Mouse (Mus musculus): ENCODE data around the gene Olfr1501. TPM values are rescaled to one million over a fixed set of nuclear protein-coding genes. Genes with fewer than 3 reads are reported as not detected.
"Not testable (repeated sequence)": the region's sequence is repeated elsewhere in the genome, so short reads cannot be mapped to it uniquely, and the experiment has no call there.

Olfr1501 gene
- not detected in 2 replicates for polyA plus RNA-seq (2012; rRNA removed)

DNA sequence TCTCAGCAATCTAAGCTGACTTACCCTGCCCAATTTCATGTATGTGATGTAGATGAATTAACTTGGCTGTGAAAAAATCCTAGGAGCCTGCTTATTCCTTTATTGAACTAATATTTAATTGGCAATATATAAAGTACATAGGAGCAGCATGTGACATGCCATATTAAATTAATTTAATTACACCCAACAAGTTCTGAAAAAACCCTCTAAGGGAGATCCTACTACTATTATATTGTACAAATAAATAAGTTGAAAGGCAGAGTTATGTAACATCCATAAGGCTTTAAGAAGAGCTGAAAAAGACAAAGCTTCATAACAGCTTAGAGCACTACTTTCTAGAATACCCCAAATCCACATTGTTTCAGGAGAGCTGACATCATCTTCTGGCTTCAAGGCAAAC lies at the start of gene Olfr1501:
Gene Olfr1501 (minus strand): TSS at position 101 of the 400 bp plus-strand sequence.
- not testable (repeated sequence) for DNase-seq (ENCODE audit: low read depth)

DNA sequence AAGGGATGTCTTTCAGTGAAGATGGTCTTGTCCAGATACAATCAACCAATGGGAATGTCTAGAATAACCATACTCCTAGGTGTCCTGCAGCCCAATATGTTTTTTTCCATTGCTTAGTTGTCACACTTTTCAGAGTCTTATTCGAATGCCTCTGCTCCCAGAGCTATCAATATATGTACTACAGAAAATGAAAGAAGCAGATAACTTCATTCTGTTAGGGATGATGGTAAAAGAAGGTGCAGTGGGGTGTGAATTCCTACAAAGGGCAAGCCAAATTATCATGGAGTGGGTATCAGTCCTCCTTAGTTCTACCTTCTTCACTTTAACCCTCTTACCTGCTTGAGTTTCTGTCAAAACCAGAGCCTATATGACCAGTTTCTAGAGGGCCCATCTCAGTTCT lies 47.3 kb upstream of the Olfr1501 start, which contains the start of gene Olfr1504:
Gene Olfr1504 (minus strand): TSS at position 101 of the 400 bp plus-strand sequence.
- DNase-seq (ENCODE audit: low read depth): no peak

DNA sequence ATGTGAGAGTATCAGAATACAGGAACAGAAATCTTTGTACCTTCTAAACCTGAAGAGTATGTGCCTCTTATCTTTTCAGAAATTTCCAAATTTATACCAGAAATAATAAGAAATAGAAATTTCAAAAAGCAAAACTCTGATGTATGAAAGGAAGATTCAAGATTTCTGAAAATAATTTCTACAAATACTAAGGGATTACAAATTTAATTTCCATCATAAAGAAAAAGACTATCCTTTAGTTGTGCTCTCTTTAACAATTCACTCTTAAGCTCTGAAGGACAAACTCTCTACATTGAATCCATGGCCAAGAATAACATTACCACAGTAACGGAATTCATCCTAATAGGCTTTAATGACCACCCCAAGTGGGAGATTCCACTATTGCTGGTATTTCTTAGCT lies 11.0 kb upstream of the Olfr1501 start, which contains the start of gene Olfr1502:
Gene Olfr1502 (plus strand): TSS at position 301 of the 400 bp plus-strand sequence.
- no peak for DNase-seq (ENCODE audit: low read depth)

DNA sequence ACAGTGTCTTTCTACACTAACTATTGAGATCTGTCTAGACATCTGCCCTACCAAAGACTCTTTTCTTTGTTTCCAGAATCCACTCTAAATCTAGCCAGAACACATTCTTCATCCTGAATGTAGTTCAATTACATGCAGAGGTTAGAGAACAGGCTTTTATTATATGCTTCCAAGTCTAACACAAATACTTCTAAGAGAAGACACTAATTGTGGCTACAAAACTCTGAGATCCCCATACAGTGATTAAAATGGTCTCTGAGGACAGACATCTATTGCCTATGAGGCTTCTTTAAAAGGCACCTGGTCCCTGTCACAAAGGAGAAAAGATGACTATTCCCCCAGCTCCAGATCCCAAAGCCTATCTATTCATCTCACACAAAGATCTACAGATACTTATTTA lies 20.1 kb downstream of the Olfr1501 start, which contains the start of gene Olfr1500:
Gene Olfr1500 (minus strand): TSS at position 101 of the 400 bp plus-strand sequence.
- no peak for DNase-seq (ENCODE audit: low read depth)

DNA sequence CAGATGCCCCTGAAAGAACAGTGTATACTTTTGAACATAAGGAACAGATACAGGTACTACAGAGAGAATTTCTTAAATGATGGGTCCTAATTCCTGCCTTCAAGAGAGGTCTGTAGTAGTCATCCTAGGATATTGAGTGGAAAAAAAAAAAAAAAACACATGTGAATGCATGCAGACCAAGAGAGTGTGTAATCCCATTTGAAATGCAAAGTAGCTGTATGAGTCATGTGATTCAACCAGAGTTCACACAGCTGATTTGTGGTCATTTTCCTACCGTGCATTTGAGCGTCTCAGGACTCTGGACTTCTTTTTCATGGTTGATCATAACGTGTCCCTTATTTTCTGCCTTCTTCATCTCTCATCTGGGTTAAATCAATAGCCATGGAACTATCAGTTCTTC lies 22.0 kb downstream of the Olfr1501 start:
- no peak for DNase-seq (ENCODE audit: low read depth)

DNA sequence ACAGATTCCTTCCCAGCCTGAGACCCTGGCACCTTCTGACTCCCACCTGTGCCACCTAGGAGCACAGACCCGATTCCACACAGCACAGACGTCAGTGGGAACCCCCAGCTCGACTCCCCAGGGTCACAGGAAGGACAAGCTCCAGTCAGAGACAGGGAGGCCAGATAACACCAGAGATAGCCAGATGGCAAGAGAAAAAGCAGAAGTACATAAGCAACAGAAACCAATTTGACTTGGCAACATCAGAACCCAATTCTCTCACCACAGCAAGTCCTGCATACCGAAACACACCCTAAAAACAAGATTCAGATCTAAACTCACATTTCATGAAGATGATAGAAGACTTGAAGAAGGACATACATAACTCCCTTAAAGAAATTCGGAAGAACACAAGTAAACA lies 29.6 kb downstream of the Olfr1501 start:
- DNase-seq (ENCODE audit: low read depth): no peak

DNA sequence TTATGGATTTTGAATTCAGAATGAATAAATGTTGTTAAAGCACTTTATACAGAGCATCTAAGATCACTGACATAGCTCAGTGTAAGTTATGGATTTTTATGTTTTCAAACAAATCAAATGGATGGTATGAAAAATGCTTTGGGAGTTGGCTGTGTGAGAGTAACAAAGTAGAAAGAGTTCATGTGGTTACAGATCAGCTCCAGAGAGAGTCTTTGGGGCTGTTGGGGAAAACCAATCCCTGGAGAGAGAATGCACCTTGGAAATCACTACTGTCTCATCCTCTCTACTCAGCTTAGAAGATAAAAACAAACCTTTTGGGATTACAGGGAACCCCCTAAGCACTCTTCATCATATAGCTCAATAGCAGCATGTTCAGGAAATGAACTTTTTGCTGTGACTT lies 31.1 kb downstream of the Olfr1501 start, which contains the start of gene Olfr1499:
Gene Olfr1499 (minus strand): TSS at position 101 of the 400 bp plus-strand sequence.
- no peak for DNase-seq (ENCODE audit: low read depth)

DNA sequence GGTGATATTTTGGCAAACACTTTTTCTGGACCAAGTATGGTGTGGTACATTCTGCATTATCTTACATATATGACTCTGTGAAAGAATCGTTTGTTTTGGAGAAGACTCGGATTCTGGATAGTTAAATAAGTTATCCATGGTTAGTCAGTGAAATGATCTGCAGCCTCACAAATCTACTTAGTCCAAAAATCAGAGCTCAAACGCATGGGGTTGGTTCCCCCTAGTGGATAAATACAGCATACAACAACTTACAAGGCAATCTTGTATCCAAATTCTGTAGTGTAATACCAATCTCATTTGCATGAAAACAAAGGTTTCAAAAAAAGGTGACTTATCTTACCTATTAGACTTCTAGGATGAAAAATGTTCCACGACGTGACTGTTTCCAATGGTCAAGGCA lies 31.7 kb downstream of the Olfr1501 start:
- no peak for DNase-seq (ENCODE audit: low read depth)

DNA sequence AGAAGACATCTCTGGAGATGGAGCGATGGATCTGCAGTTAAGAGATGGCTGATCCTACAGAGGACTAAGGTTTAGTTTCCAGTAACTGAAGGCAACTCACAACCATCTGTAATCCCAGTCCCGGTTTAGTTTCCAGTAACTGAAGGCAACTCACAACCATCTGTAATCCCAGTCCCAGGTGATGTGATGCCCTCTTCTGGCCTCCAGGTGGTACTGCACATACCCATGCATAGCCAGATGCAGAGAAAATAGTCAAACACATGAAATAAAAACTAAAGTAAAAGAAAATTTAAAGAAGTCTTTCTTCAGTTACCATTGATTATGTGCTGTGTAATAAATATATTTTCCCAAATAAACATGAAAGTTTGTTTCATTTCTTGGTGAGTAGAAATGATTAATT lies 37.7 kb downstream of the Olfr1501 start:
- no peak for DNase-seq (ENCODE audit: low read depth)

DNA sequence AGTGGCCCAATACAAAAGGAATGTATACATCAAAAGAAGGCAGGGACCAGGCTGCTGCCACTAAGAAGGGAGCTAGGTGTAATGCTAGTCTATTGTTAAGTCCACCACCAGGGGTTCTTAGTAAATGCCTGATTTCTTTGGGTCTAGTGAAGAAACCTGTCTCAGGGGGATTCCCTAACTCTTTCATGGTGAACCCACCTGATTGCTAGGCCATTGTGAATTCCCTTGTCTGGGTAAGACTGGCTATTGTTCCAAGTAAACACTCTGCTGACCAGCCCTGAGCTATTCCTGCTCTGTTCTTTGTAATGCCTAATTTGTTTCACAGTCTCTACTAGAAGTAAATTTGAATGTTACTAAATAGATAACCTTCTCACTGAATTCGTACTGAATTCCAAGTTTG lies 45.0 kb downstream of the Olfr1501 start:
- not testable (repeated sequence) for DNase-seq (ENCODE audit: low read depth)

DNA sequence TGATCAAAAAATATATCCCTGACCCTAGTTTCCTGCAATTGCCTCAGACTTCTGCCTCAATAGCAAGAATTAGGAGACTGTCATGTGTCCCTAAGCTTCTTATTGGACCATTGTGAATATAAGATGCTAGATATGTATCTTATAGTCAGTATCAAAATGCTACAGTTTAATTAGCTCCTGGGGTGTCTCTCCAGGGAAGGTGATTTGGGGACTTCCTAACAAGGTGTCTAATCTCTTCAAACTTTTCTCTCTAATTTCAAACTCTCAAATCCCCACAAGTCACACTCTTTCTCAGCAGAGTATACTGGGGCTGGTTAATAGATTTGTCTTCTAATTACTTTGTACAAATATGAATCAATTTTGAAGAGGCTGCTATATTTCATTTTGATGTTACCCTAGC lies 52.4 kb downstream of the Olfr1501 start, which contains the start of gene Olfr1497:
Gene Olfr1497 (minus strand): TSS at position 101 of the 400 bp plus-strand sequence.
- DNase-seq (ENCODE audit: low read depth): no peak

Other genes starting within 250 kb of the Olfr1501 start
- gene Olfr1487, start 233.3 kb downstream of the Olfr1501 start, polyA plus RNA-seq (2012; rRNA removed): not detected in 2 replicates
- not detected in 2 replicates for gene Olfr1489, start 219.1 kb downstream of the Olfr1501 start, polyA plus RNA-seq (2012; rRNA removed)
- not detected in 2 replicates for gene Olfr1490, start 199.6 kb downstream of the Olfr1501 start, polyA plus RNA-seq (2012; rRNA removed)
- not detected in 2 replicates for gene Olfr1491, start 153.4 kb downstream of the Olfr1501 start, polyA plus RNA-seq (2012; rRNA removed)
- gene Olfr1493-ps1, start 127.4 kb downstream of the Olfr1501 start, polyA plus RNA-seq (2012; rRNA removed): not detected in 2 replicates
- not detected in 2 replicates for gene Olfr1494, start 111.0 kb downstream of the Olfr1501 start, polyA plus RNA-seq (2012; rRNA removed)
- gene Olfr1495, start 86.1 kb downstream of the Olfr1501 start, polyA plus RNA-seq (2012; rRNA removed): not detected in 2 replicates
- gene Olfr1496, start 72.8 kb downstream of the Olfr1501 start, polyA plus RNA-seq (2012; rRNA removed): not detected in 2 replicates
- gene Olfr1497, start 52.5 kb downstream of the Olfr1501 start, polyA plus RNA-seq (2012; rRNA removed): not detected in 2 replicates
- not detected in 2 replicates for gene Olfr1499, start 31.2 kb downstream of the Olfr1501 start, polyA plus RNA-seq (2012; rRNA removed)
- not detected in 2 replicates for gene Olfr1500, start 20.2 kb downstream of the Olfr1501 start, polyA plus RNA-seq (2012; rRNA removed)
- gene Olfr1502, start 11.1 kb upstream of the Olfr1501 start, polyA plus RNA-seq (2012; rRNA removed): not detected in 2 replicates
- gene Olfr1504, start 47.2 kb upstream of the Olfr1501 start, polyA plus RNA-seq (2012; rRNA removed): not detected in 2 replicates
- gene Olfr1505, start 62.8 kb upstream of the Olfr1501 start, polyA plus RNA-seq (2012; rRNA removed): not detected in 2 replicates

All from gonadal fat pad, adult 2 months (tissue).